Mouse (Mus musculus): ENCODE data around the gene Shf. TPM values are rescaled to one million over a fixed set of nuclear protein-coding genes. Genes with fewer than 3 reads are reported as not detected.
A peak's percentile ranks its signal among the peaks of the same experiment; 100 is the strongest.

The Shf gene
- polyA plus RNA-seq, 1 experiment from 2014 or later: 8.6 TPM

DNA sequence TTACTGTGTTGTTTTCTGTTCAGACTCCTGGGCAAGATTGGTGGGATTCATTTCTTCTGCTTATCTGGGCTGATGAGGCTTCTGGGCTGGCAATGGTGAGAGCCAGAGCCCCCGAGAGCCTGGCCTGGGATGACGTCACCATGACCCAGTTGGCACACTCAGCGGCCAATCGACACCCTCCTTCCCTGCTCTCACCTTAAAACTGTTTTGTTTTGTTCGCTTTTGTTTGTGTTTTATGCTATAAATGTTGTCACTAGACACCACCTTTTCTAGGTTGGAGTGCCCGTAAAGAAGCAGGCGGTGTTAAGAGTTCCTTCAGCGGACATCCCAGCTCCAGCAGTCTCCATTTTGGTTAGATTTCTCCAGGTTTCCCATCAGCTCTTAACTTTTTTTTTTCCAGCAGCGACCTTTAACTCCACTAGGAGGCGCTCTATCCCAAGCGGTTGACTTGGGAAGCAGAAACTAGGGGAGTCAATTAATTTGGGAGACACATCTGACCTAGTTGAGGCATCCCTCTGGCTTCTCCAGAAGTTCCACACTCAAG, 11.9 kb upstream of the Shf start:
- ATAC-seq (replicated peaks; ENCODE audit: insufficient number of reproducible peaks, low FRiP score, low TSS enrichment, low read depth): no peak
- peak; percentile 79 for DNase-seq (ENCODE audit: low spot score)
- 0 out of 2 replicates have a peak overlapping the region, but pooled peaks have one; percentile 5 for H3K4me3 ChIP-seq (ENCODE audit: low read depth, low read length)

GRCm38 (mm10) chr2:122379292-122379650, 10.3 kb upstream of the Shf start:
- Histone ChIP-seq H3K4me2 (ENCODE audit: low read depth, low read length) (no peak overlapping the region), H3K27me3 (ENCODE audit: control insufficient read depth, insufficient read depth, low read length) (no peaks in the 10 kb centered on the region), H3K36me3 (replicated peaks; ENCODE audit: control insufficient read depth, insufficient read depth, low read depth, low read length) (no peaks in the 10 kb centered on the region), H3K9me3 (replicated peaks; ENCODE audit: control insufficient read depth, low read length) (no peaks in the 10 kb centered on the region), H3K4me3 (ENCODE audit: low read depth, low read length) (no peak overlapping the region), H3K4me1 (ENCODE audit: control insufficient read depth, insufficient read depth, low read length) (no peaks in the 10 kb centered on the region), H3K27ac (replicated peaks; ENCODE audit: low read depth, low read length) (no peak overlapping the region), H3K9ac (replicated peaks; ENCODE audit: low read length) (no peak overlapping the region)
- DNase-seq (ENCODE audit: low spot score) (no peak), ATAC-seq (replicated peaks; ENCODE audit: insufficient number of reproducible peaks, low FRiP score, low TSS enrichment, low read depth) (no peak)
- 42% methylated on average over 2 of the region's 2 CpGs for WGBS

More for the DNA sequence above, 11.9 kb upstream of the Shf start:
- no peak overlapping the region for H3K9ac ChIP-seq (replicated peaks; ENCODE audit: low read length)
- no peaks in the 10 kb centered on the region for H3K9me3 ChIP-seq (replicated peaks; ENCODE audit: control insufficient read depth, low read length)
- no peaks in the 10 kb centered on the region for H3K36me3 ChIP-seq (replicated peaks; ENCODE audit: control insufficient read depth, insufficient read depth, low read depth, low read length)
- H3K4me1 ChIP-seq (ENCODE audit: control insufficient read depth, insufficient read depth, low read length): no peaks in the 10 kb centered on the region
- no peak overlapping the region for H3K27ac ChIP-seq (replicated peaks; ENCODE audit: low read depth, low read length)
- peak overlapping the region; percentile 19 for H3K4me2 ChIP-seq (ENCODE audit: low read depth, low read length)
- WGBS: 13% methylated on average over 11 of the region's 11 CpGs
- H3K27me3 ChIP-seq (ENCODE audit: control insufficient read depth, insufficient read depth, low read length): no peaks in the 10 kb centered on the region

DNA sequence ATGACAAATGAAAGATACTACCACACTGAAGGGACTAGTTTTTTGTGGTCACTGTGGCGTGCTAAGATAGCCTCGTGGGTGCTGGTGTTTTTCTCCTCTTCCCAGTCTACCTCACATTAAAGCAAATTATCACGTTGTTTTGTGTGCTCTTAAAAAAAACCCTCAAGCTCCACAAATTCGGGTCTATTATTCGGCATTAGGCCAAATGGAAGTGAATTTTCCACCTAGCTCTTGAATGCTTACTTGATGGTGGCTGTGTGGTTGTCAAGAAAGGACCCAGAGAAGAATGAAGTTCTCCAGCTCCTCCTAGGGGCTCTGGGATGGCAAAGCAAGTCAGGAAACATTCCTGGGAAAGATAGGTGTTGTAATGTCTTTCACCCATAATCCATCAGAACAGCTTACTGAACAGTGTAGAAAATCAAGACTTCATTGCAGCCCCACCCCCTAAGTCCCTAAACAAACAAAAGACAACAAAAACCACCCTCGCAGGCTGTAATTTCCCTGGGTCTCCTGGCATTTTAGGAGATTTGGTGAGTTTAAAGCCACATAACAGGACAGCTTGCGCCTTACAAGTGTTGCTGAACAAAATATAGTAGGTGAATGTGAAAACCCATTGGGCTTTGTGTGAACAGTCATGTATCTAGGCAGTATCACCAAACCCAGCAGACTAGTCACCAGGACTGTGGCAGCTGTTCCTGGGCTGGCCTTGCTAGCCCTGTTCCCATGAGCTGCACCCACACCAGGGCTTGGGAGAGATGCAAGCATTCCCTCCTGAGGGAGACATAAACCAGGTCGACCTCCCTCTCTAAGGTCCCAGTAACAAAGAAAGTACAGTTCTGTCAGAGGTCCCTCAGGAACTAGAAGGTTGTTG, 9.7 kb upstream of the Shf start:
- no peak overlapping the region for H3K27ac ChIP-seq (replicated peaks; ENCODE audit: low read depth, low read length)
- H3K9ac ChIP-seq (replicated peaks; ENCODE audit: low read length): no peak overlapping the region
- 20% methylated on average over 8 of the region's 8 CpGs for WGBS
- H3K4me3 ChIP-seq (ENCODE audit: low read depth, low read length): peak overlapping the region; percentile 59
- peak overlapping the region; percentile 19 for H3K4me2 ChIP-seq (ENCODE audit: low read depth, low read length)
- H3K4me1 ChIP-seq (ENCODE audit: control insufficient read depth, insufficient read depth, low read length): no peaks in the 10 kb centered on the region
- DNase-seq (ENCODE audit: low spot score) (peak; percentile 76), ATAC-seq (replicated peaks; ENCODE audit: insufficient number of reproducible peaks, low FRiP score, low TSS enrichment, low read depth) (no peak)
- no peaks in the 10 kb centered on the region for H3K27me3 ChIP-seq (ENCODE audit: control insufficient read depth, insufficient read depth, low read length)
- no peaks in the 10 kb centered on the region for H3K9me3 ChIP-seq (replicated peaks; ENCODE audit: control insufficient read depth, low read length)
- no peaks in the 10 kb centered on the region for H3K36me3 ChIP-seq (replicated peaks; ENCODE audit: control insufficient read depth, insufficient read depth, low read depth, low read length)

DNA sequence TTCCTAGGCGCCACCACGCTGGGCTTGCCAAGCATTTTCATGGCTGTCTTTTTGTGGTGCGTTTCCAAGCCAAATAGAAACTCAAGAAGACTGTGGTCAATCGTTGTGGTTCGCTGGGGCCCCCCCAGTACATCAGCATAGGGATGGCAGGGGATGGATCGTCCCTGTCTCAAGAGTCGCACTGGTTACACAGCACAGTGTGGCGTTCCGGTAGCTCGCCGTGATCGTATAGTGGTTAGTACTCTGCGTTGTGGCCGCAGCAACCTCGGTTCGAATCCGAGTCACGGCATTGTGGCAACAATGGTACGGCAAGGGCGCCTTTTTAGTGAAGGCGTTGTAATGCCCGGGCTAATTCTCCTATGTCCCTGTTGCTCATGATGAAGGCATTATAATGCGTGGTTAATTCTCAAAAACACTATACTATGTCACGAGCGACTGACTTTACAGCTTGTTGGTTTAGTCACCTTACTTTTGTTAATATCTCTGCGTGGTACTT, 8.8 kb upstream of the Shf start:
- WGBS: under 1% methylated on average over 26 of the region's 26 CpGs
- no peaks in the 10 kb centered on the region for H3K27me3 ChIP-seq (ENCODE audit: control insufficient read depth, insufficient read depth, low read length)
- H3K4me1 ChIP-seq (ENCODE audit: control insufficient read depth, insufficient read depth, low read length): no peaks in the 10 kb centered on the region
- peak; percentile 88 for ATAC-seq (replicated peaks; ENCODE audit: insufficient number of reproducible peaks, low FRiP score, low TSS enrichment, low read depth)
- H3K4me2 ChIP-seq (ENCODE audit: low read depth, low read length): peak overlapping the region; percentile 46
- H3K9me3 ChIP-seq (replicated peaks; ENCODE audit: control insufficient read depth, low read length): no peaks in the 10 kb centered on the region
- peak; percentile 83 for DNase-seq (ENCODE audit: low spot score)
- H3K9ac ChIP-seq (replicated peaks; ENCODE audit: low read length): peak overlapping the region; percentile 77
- H3K4me3 ChIP-seq (ENCODE audit: low read depth, low read length): peak overlapping the region; percentile 59
- H3K27ac ChIP-seq (replicated peaks; ENCODE audit: low read depth, low read length): peak overlapping the region; percentile 72
- H3K36me3 ChIP-seq (replicated peaks; ENCODE audit: control insufficient read depth, insufficient read depth, low read depth, low read length): no peaks in the 10 kb centered on the region

GRCm38 (mm10) chr2:122377215-122377674, 8.3 kb upstream of the Shf start:
- peak overlapping the region; percentile 77 for H3K9ac ChIP-seq (replicated peaks; ENCODE audit: low read length)
- H3K27ac ChIP-seq (replicated peaks; ENCODE audit: low read depth, low read length): peak overlapping the region; percentile 72
- H3K4me1 ChIP-seq (ENCODE audit: control insufficient read depth, insufficient read depth, low read length): no peaks in the 10 kb centered on the region
- no peaks in the 10 kb centered on the region for H3K36me3 ChIP-seq (replicated peaks; ENCODE audit: control insufficient read depth, insufficient read depth, low read depth, low read length)
- under 1% methylated on average over 28 of the region's 28 CpGs for WGBS
- DNase-seq (ENCODE audit: low spot score) (peak; percentile 96), ATAC-seq (replicated peaks; ENCODE audit: insufficient number of reproducible peaks, low FRiP score, low TSS enrichment, low read depth) (peak; percentile 92)
- H3K9me3 ChIP-seq (replicated peaks; ENCODE audit: control insufficient read depth, low read length): no peaks in the 10 kb centered on the region
- H3K27me3 ChIP-seq (ENCODE audit: control insufficient read depth, insufficient read depth, low read length): no peaks in the 10 kb centered on the region
- H3K4me3 ChIP-seq (ENCODE audit: low read depth, low read length): peak overlapping the region; percentile 59
- H3K4me2 ChIP-seq (ENCODE audit: low read depth, low read length): peak overlapping the region; percentile 46

- Histone ChIP-seq H3K9me3 (replicated peaks; ENCODE audit: control insufficient read depth, low read length) (no peaks in the 10 kb centered on the region), H3K9ac (replicated peaks; ENCODE audit: low read length) (peak overlapping the region; percentile 66), H3K36me3 (replicated peaks; ENCODE audit: control insufficient read depth, insufficient read depth, low read depth, low read length) (no peaks in the 10 kb centered on the region), H3K4me3 (ENCODE audit: low read depth, low read length) (peak overlapping the region; percentile 67), H3K4me2 (ENCODE audit: low read depth, low read length) (peak overlapping the region; percentile 83), H3K4me1 (ENCODE audit: control insufficient read depth, insufficient read depth, low read length) (no peaks in the 10 kb centered on the region), H3K27ac (replicated peaks; ENCODE audit: low read depth, low read length) (peak overlapping the region; percentile 73), H3K27me3 (ENCODE audit: control insufficient read depth, insufficient read depth, low read length) (no peaks in the 10 kb centered on the region)
- ATAC-seq (replicated peaks; ENCODE audit: insufficient number of reproducible peaks, low FRiP score, low TSS enrichment, low read depth) (no peak), DNase-seq (ENCODE audit: low spot score) (peak; percentile 67)
- 0% methylated on average over 22 of the region's 22 CpGs for WGBS
Observed at GRCm38 (mm10) chr2:122376041-122376561, 7.1 kb upstream of the Shf start.

DNA sequence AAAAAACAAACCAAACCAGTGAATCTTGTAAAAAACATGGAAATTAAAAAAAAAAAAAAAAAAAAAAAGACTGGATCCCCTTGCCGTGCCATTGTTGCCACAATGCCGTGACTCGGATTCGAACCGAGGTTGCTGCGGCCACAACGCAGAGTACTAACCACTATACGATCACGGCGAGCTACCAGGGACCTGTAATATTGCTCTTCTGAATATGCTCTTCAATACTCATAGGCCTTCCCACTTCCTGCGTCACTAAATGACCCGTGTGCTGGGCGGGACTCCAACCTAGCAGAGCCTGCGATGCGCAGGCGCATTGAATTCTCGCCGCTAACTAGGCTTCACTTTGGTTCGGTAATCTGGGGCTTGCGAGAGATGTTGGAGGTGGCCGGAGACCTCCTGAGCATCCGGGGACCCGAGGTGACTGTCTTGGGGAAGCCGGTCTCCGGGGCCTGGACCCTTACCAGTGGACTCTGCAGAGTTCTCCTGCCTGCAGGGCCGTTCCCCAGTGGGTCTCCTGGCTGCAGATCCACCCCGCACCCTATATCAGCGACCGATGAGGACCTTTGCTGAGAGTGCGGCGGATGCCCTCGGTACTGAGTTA, 6.5 kb upstream of the Shf start:
- DNase-seq (ENCODE audit: low spot score): peak; percentile 98
- Histone ChIP-seq H3K4me1 (ENCODE audit: control insufficient read depth, insufficient read depth, low read length) (no peaks in the 10 kb centered on the region), H3K27me3 (ENCODE audit: control insufficient read depth, insufficient read depth, low read length) (no peaks in the 10 kb centered on the region), H3K9ac (replicated peaks; ENCODE audit: low read length) (peak overlapping the region; percentile 66), H3K27ac (replicated peaks; ENCODE audit: low read depth, low read length) (peak overlapping the region; percentile 73), H3K4me2 (ENCODE audit: low read depth, low read length) (peak overlapping the region; percentile 83), H3K36me3 (replicated peaks; ENCODE audit: control insufficient read depth, insufficient read depth, low read depth, low read length) (no peaks in the 10 kb centered on the region), H3K9me3 (replicated peaks; ENCODE audit: control insufficient read depth, low read length) (no peaks in the 10 kb centered on the region), H3K4me3 (ENCODE audit: low read depth, low read length) (peak overlapping the region; percentile 67)
- under 1% methylated on average over 32 of the region's 32 CpGs for WGBS
- ATAC-seq (replicated peaks; ENCODE audit: insufficient number of reproducible peaks, low FRiP score, low TSS enrichment, low read depth): peak; percentile 75
